Mouse (Mus musculus): ENCODE measurements around the gene Pheta1. TPM values are rescaled to one million over a fixed set of nuclear protein-coding genes. Genes with fewer than 3 reads are reported as not detected.

The Pheta1 gene
- total RNA-seq, 2 experiments from 2014 or later = 8.3 to 8.8 TPM

- Histone ChIP-seq H3K4me3 (no peak overlapping the region), H3K27ac (no peak overlapping the region)
- DNase-seq (ENCODE audit: low spot score in 2 of 2) = no peak
- TF ChIP-seq CTCF (conservative IDR thresholded peaks at IDR 0.05) = no peak
These were observed 30.4 kb upstream of the Pheta1 start for GRCm38 (mm10) chr5:121818401-121818800.

- DNase-seq (ENCODE audit: low spot score in 2 of 2) = no peak
- no peak for TF ChIP-seq CTCF (conservative IDR thresholded peaks at IDR 0.05)
- no peak overlapping the region for H3K27ac ChIP-seq
- no peak overlapping the region for H3K4me3 ChIP-seq
These were observed 29.9 kb upstream of the Pheta1 start for GRCm38 (mm10) chr5:121818862-121819261.

- no peak for TF ChIP-seq CTCF (conservative IDR thresholded peaks at IDR 0.05)
- H3K27ac ChIP-seq = no peak overlapping the region
- H3K4me3 ChIP-seq = no peak overlapping the region
- no peak for DNase-seq (ENCODE audit: low spot score in 2 of 2)
These were observed 29.2 kb upstream of the Pheta1 start for GRCm38 (mm10) chr5:121819559-121819958.

- Histone ChIP-seq H3K4me3 (no peak overlapping the region), H3K27ac (no peak overlapping the region)
- no peak for TF ChIP-seq CTCF (conservative IDR thresholded peaks at IDR 0.05)
- DNase-seq (ENCODE audit: low spot score in 2 of 2) = no peak
These were observed 28.6 kb upstream of the Pheta1 start for GRCm38 (mm10) chr5:121820161-121820560.

GRCm38 (mm10) chr5:121820657-121821056 lies 28.1 kb upstream of the Pheta1 start:
- Histone ChIP-seq H3K4me3 (no peak overlapping the region), H3K27ac (0 out of 2 replicates have a peak overlapping the region, but pooled peaks have one; percentile 5)
- DNase-seq (ENCODE audit: low spot score in 2 of 2) = no peak
- TF ChIP-seq CTCF (conservative IDR thresholded peaks at IDR 0.05) = no peak

- H3K27ac ChIP-seq = no peak overlapping the region
- no peak for TF ChIP-seq CTCF (conservative IDR thresholded peaks at IDR 0.05)
- no peak overlapping the region for H3K4me3 ChIP-seq
- DNase-seq (ENCODE audit: low spot score in 2 of 2) = no peak
These were observed 27.7 kb upstream of the Pheta1 start for GRCm38 (mm10) chr5:121821116-121821515.

- Histone ChIP-seq H3K4me3 (no peak overlapping the region), H3K27ac (no peak overlapping the region)
- no peak for TF ChIP-seq CTCF (conservative IDR thresholded peaks at IDR 0.05)
- no peak for DNase-seq (ENCODE audit: low spot score in 2 of 2)
These were observed 27.2 kb upstream of the Pheta1 start for GRCm38 (mm10) chr5:121821552-121821951.

- no peak for DNase-seq (ENCODE audit: low spot score in 2 of 2)
- Histone ChIP-seq H3K4me3 (no peak overlapping the region), H3K27ac (peak overlapping the region; percentile 73; the same call in 1 of the 2 replicates)
- no peak for TF ChIP-seq CTCF (conservative IDR thresholded peaks at IDR 0.05)
These were observed 25.8 kb upstream of the Pheta1 start for GRCm38 (mm10) chr5:121822786-121823505.

GRCm38 (mm10) chr5:121823668-121824067 lies 25.1 kb upstream of the Pheta1 start:
- peak overlapping the region; percentile 73 for H3K27ac ChIP-seq
- no peak for TF ChIP-seq CTCF (conservative IDR thresholded peaks at IDR 0.05)
- no peak overlapping the region for H3K4me3 ChIP-seq
- DNase-seq (ENCODE audit: low spot score in 2 of 2) = no peak

GRCm38 (mm10) chr5:121824121-121824520 lies 24.7 kb upstream of the Pheta1 start:
- Histone ChIP-seq H3K27ac (peak overlapping the region; percentile 73), H3K4me3 (no peak overlapping the region)
- TF ChIP-seq CTCF (conservative IDR thresholded peaks at IDR 0.05) = no peak

GRCm38 (mm10) chr5:121825606-121826005 lies 23.2 kb upstream of the Pheta1 start:
- Histone ChIP-seq H3K27ac (0 out of 2 replicates have a peak overlapping the region, but pooled peaks have one; percentile 7), H3K4me3 (no peak overlapping the region)
- TF ChIP-seq CTCF (conservative IDR thresholded peaks at IDR 0.05) = no peak
- no peak for DNase-seq (ENCODE audit: low spot score in 2 of 2)

More at GRCm38 (mm10) chr5:121824121-121824520, 24.7 kb upstream of the Pheta1 start:
- no peak for DNase-seq (ENCODE audit: low spot score in 2 of 2)

- no peak for DNase-seq (ENCODE audit: low spot score in 2 of 2)
- H3K4me3 ChIP-seq = no peak overlapping the region
- H3K27ac ChIP-seq = peak overlapping the region; percentile 55
- TF ChIP-seq CTCF (conservative IDR thresholded peaks at IDR 0.05) = no peak
These were observed 20.9 kb upstream of the Pheta1 start for GRCm38 (mm10) chr5:121827876-121828275.

- H3K4me3 ChIP-seq = peak overlapping the region; percentile 41
- DNase-seq (ENCODE audit: low spot score in 2 of 2) = no peak
- H3K27ac ChIP-seq = peak overlapping the region; percentile 55
- TF ChIP-seq CTCF (conservative IDR thresholded peaks at IDR 0.05) = no peak
These were observed 20.0 kb upstream of the Pheta1 start for GRCm38 (mm10) chr5:121828491-121829432.

All from layer of hippocampus, adult 2 months (tissue).